Mouse (Mus musculus): ENCODE results near the gene 1700029I15Rik. TPM values are rescaled to one million over a fixed set of nuclear protein-coding genes. Genes with fewer than 3 reads are reported as not detected.
A peak's percentile ranks its signal among the peaks of the same experiment; 100 is the strongest.

The 1700029I15Rik gene
- polyA plus RNA-seq, 2 experiments: 0.85 to 1.1 TPM

GRCm38 (mm10) chr2:92370375-92370774 lies 12.0 kb upstream of the 1700029I15Rik start:
- DNase-seq (ENCODE audit: low read depth in 3 of 3, low spot score in 3 of 3) (no peak), ATAC-seq (ENCODE audit: insufficient read depth) (no peak)
- WGBS (ENCODE audit: insufficient replicate concordance): 10% methylated on average over 19 of the region's 19 CpGs
- Histone ChIP-seq H3K9me3 (ENCODE audit: control insufficient read depth, low read length) (no peaks in the 10 kb centered on the region), H3K4me2 (ENCODE audit: low read depth) (peak overlapping the region; percentile 44), H3K36me3 (replicated peaks; ENCODE audit: control insufficient read depth, insufficient read depth, low read depth) (no peaks in the 10 kb centered on the region), H3K4me3 (ENCODE audit: insufficient read depth in 1 of 2, low read depth in 2 of 2, low read length in 2 of 2) (peak overlapping the region; percentile 30 to 42; a peak in 3 of 4 replicates), H3K9ac (replicated peaks) (no peak overlapping the region), H3K27me3 (ENCODE audit: control insufficient read depth, insufficient read depth, low read length) (peaks cover 35% of the 10 kb centered on the region), H3K27ac (no peak overlapping the region), H3K4me1 (replicated peaks; ENCODE audit: control insufficient read depth in 2 of 2, insufficient read depth in 2 of 2, low read length in 1 of 2) (peaks cover 4 to 6% of the 10 kb centered on the region in 2 experiments; a peak in 3 of 4 replicates)
- TF ChIP-seq CTCF (IDR thresholded peaks at IDR 0.05; ENCODE audit: low read depth): no peak
- no peak for TF ChIP-seq EP300 (IDR thresholded peaks at IDR 0.05; ENCODE audit: low read depth)

GRCm38 (mm10) chr2:92370821-92371805 lies 11.2 kb upstream of the 1700029I15Rik start:
- H3K27me3 ChIP-seq (ENCODE audit: control insufficient read depth, insufficient read depth, low read length): peaks cover 35% of the 10 kb centered on the region
- DNase-seq (ENCODE audit: low read depth in 3 of 3, low spot score in 3 of 3): peak in 1 of 3 experiments; percentile 40

GRCm38 (mm10) chr2:92371971-92372690 lies 10.2 kb upstream of the 1700029I15Rik start:
- WGBS (ENCODE audit: insufficient replicate concordance): 47% methylated on average over 10 of the region's 10 CpGs
- no peak overlapping the region for H3K27ac ChIP-seq

More at GRCm38 (mm10) chr2:92370821-92371805, 11.2 kb upstream of the 1700029I15Rik start:
- no peaks in the 10 kb centered on the region for H3K36me3 ChIP-seq (replicated peaks; ENCODE audit: control insufficient read depth, insufficient read depth, low read depth)
- H3K4me2 ChIP-seq (ENCODE audit: low read depth): peak overlapping the region; percentile 44
- H3K27ac ChIP-seq: no peak overlapping the region
- H3K4me1 ChIP-seq (replicated peaks; ENCODE audit: control insufficient read depth in 2 of 2, insufficient read depth in 2 of 2, low read length in 1 of 2): peaks cover 4 to 8% of the 10 kb centered on the region in 2 experiments; a peak in 3 of 4 replicates
- TF ChIP-seq CTCF (IDR thresholded peaks at IDR 0.05; ENCODE audit: low read depth) (no peak), EP300 (IDR thresholded peaks at IDR 0.05; ENCODE audit: low read depth) (no peak)
- H3K9me3 ChIP-seq (ENCODE audit: control insufficient read depth, low read length): no peaks in the 10 kb centered on the region
- H3K4me3 ChIP-seq (ENCODE audit: insufficient read depth in 1 of 2, low read depth in 2 of 2, low read length in 2 of 2): peak overlapping the region; percentile 30 to 42; a peak in 3 of 4 replicates
- no peak overlapping the region for H3K9ac ChIP-seq (replicated peaks)
- 10% methylated on average over 45 of the region's 45 CpGs for WGBS (ENCODE audit: insufficient replicate concordance)
- no peak for ATAC-seq (ENCODE audit: insufficient read depth)

DNA sequence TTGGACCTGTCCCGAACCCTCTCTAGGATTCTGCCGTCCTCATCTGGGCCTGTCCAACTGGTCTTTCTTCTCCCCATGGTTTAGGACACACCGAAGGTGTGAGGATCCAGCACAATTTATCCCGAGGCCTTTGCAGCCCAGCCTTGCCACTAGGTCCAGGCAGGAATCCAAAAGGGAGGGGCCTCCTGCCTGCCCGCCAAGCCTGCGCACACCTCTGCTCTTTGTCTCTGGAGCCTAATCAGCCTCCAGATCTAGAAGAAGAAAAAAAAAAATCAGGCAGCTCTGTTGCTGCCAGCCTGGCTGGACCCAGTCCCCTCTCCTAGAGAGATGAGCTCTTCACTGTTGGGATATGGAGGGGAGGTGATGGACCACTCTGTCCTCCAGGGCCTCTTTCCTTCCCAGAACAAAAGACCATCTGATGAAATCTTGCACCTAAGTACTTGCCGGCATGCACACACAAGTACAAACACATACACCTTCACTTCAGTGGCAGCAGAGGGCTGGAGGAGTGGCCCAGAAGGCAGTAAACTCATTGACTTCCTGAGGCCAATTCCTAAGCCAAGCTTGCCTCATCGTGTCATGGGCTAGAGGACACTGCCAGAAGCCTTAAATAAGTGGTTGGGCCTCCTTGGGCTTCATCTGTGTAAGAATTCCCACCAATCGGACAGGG lies 9.4 kb upstream of the 1700029I15Rik start:
- DNase-seq (ENCODE audit: low read depth in 3 of 3, low spot score in 3 of 3) (no peak), ATAC-seq (ENCODE audit: insufficient read depth) (no peak)
- no peak overlapping the region for H3K4me2 ChIP-seq (ENCODE audit: low read depth)
- no peaks in the 10 kb centered on the region for H3K36me3 ChIP-seq (replicated peaks; ENCODE audit: control insufficient read depth, insufficient read depth, low read depth)
- WGBS (ENCODE audit: insufficient replicate concordance): 51% methylated on average over 9 of the region's 9 CpGs
- no peaks in the 10 kb centered on the region for H3K9me3 ChIP-seq (ENCODE audit: control insufficient read depth, low read length)
- TF ChIP-seq EP300 (IDR thresholded peaks at IDR 0.05; ENCODE audit: low read depth): no peak
- TF ChIP-seq CTCF (IDR thresholded peaks at IDR 0.05; ENCODE audit: low read depth): no peak
- no peak overlapping the region for H3K4me3 ChIP-seq (ENCODE audit: insufficient read depth in 1 of 2, low read depth in 2 of 2, low read length in 2 of 2)
- no peak overlapping the region for H3K27ac ChIP-seq
- peaks cover 35% of the 10 kb centered on the region for H3K27me3 ChIP-seq (ENCODE audit: control insufficient read depth, insufficient read depth, low read length)
- no peak overlapping the region for H3K9ac ChIP-seq (replicated peaks)
- H3K4me1 ChIP-seq (replicated peaks; ENCODE audit: control insufficient read depth in 2 of 2, insufficient read depth in 2 of 2, low read length in 1 of 2): peaks cover 4 to 13% of the 10 kb centered on the region in 2 experiments; a peak in 3 of 4 replicates

More at GRCm38 (mm10) chr2:92371971-92372690, 10.2 kb upstream of the 1700029I15Rik start:
- no peaks in the 10 kb centered on the region for H3K9me3 ChIP-seq (ENCODE audit: control insufficient read depth, low read length)
- no peak overlapping the region for H3K4me3 ChIP-seq (ENCODE audit: insufficient read depth in 1 of 2, low read depth in 2 of 2, low read length in 2 of 2)
- no peak for TF ChIP-seq EP300 (IDR thresholded peaks at IDR 0.05; ENCODE audit: low read depth)
- no peak for TF ChIP-seq CTCF (IDR thresholded peaks at IDR 0.05; ENCODE audit: low read depth)
- no peak overlapping the region for H3K4me2 ChIP-seq (ENCODE audit: low read depth)
- no peak overlapping the region for H3K9ac ChIP-seq (replicated peaks)
- DNase-seq (ENCODE audit: low read depth in 3 of 3, low spot score in 3 of 3) (no peak), ATAC-seq (ENCODE audit: insufficient read depth) (no peak)
- peaks cover 35% of the 10 kb centered on the region for H3K27me3 ChIP-seq (ENCODE audit: control insufficient read depth, insufficient read depth, low read length)
- no peaks in the 10 kb centered on the region for H3K36me3 ChIP-seq (replicated peaks; ENCODE audit: control insufficient read depth, insufficient read depth, low read depth)
- H3K4me1 ChIP-seq (replicated peaks; ENCODE audit: control insufficient read depth in 2 of 2, insufficient read depth in 2 of 2, low read length in 1 of 2): peaks cover 4 to 13% of the 10 kb centered on the region in 2 experiments; a peak in 3 of 4 replicates

Data from liver, embryonic 14.5 days (tissue).